Mouse (Mus musculus) mouse embryonic stem cell (cell line): ENCODE measurements around the gene Phb2.

Experiments used
- in situ Hi-C, 2 experiments: fragments of 300-500 bp; cut with MboI; formaldehyde crosslinking; loops; 1 replicate in 1 of 2; 3 replicates in 1 of 2; pipeline ENCODE4 v1.14.3; 2019 to 2020; ENCODE audit warnings: low sequenced_read_pairs in 2 of 2, low pct_unique_long_range_greater_than_20kb in 1 of 2, mixed read lengths in 1 of 2; ENCODE audit not compliant: unreplicated experiment in 1 of 2

Phb2 gene

GRCm38 (mm10) chr6:124716864-124717490, 4.8 kb downstream of the Phb2 start:
- in situ Hi-C loops, result no loop called here

DNA sequence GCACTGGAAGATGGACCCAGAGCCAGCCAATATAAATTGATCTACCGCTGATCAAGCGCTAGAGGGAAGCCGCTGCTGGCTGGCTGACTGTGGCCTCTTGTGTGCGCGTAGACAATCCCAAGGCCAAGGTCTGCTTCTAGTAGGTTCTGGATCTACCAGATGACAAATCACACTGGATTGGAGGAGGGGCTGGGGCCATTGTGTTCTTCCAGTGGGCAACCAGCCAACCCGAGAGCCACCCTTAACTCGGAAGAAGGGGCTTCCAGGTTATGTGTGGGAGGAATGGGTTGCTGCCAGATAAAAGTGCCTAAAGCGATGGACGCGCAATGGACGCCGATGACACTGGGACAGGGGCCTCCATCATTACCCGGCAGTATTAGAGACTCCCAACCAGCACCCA, 5.8 kb downstream of the Phb2 start:
- in situ Hi-C loops, result no loop called here

DNA sequence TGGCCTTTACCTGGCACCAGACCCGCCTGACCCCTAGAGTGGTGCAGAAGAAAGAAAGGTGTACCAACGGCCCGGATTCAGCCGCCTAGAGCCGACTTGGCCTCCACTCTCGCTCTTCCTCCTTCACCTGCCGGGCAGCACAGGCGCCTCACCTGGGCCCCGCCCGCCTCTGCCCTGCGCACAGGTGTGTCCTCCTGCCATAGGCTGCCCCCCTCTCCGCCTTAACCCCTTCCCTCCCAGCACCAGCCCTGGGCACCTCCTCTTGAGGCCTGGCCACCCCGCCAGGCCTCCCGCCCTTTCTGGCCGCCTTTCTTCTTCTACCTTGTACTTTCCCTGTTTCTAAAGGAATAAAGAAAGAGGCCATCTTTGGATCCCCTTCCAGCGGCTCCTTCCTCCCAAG, 6.6 kb downstream of the Phb2 start:
- in situ Hi-C loops, result no loop called here

DNA sequence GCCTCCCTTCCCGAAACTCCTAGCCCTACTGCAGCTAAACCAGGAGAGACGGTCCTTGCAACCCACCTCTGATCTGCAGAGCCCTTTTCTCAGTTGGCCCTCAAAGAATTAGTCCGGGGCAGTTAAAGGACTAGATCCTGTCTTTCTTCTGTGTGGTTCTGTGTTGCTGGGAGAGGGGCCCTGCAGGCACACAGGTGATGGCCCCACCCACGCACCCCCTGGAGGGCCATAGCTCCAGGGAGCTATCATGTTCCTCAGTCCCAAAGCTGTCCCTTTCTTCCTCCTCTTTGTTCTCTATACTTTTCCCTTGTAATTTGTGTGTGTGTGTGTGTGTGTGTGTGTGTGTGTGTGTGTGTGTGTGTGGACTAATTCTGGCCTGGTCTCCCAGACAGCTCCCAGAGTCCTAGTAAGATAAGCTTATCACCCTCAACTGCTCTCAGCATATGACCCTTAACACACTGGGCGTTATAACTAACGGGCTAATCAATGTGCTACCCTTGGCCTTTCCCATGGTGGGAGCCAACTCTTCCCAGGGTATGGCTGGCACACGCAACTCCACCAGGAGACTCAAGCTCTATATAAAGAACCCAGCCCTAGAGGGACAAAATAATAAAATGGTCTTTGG, 7.3 kb downstream of the Phb2 start:
- in situ Hi-C loops, result no loop called here

- in situ Hi-C loops, result no loop called here
Observed at GRCm38 (mm10) chr6:124720904-124721303, 8.8 kb downstream of the Phb2 start.

DNA sequence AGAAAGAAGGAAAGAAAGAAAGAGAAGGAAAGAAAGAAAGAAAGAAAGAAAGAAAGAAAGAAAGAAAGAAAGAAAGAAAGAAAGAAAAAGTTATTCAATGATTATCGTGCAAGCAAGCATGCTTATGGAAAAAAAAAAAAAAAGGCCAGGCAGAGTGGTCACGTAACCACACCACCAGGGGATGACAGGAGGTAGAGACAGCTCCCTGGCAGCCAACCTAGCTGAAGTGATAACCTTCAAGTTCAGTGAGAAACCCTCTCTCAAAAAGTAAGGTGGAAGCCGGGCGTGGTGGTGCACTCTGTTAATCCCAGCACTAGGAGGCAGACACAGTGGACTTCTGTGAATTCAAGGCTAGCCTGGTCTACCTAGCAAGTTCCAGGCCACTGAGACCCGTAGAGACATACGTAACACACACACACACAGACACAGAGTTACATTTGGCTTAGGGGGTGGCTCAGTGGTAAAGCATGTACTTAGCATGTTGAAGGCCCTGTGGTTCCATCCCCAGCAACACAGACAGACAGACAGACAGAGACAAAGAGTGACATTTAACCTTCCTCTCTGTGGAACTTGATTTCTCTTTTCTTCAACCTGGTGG, 10.8 kb downstream of the Phb2 start:
- in situ Hi-C loops, result no loop called here

DNA sequence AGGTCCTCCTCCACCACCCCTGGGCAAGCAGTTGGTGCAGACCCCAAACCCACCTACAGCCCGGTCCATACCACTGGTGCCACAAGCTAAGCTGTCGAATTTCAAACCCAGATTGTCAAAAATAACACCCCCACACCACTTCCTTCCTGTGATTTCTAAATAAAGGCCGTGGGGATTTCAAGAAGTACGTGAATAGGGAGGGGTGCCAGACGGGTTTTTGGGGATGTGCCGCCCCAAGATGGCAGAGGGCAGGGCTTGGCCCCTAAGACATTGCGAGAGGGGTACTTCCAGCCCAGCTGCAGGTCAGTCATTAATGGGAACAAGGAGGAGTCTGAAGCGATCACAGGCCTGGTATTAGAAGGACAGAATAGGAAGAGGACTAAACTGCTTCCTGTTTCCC, 11.4 kb downstream of the Phb2 start:
- in situ Hi-C loops, result no loop called here

DNA sequence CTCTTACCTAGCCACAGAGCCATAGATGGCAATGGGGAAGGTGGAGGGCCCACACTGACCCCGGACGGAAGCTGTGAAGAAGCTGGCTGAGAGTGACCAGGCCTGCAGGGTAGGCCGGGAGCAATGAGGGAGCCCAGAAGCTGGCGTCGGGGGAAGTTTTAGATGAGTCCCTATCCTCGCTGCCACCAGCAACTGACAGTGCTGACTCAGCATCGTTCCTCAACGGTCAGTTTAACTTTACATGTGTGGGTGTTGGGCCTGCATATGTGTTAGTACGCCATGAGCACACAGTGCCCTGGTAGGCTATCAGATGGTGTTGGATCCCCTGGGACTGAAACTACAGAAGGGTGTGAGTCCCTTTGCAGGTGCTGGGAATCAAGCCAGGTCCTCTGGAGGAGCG, 12.3 kb downstream of the Phb2 start:
- in situ Hi-C loops, result no loop called here

GRCm38 (mm10) chr6:124728621-124729020, 16.5 kb downstream of the Phb2 start:
- in situ Hi-C loops, result no loop called here

DNA sequence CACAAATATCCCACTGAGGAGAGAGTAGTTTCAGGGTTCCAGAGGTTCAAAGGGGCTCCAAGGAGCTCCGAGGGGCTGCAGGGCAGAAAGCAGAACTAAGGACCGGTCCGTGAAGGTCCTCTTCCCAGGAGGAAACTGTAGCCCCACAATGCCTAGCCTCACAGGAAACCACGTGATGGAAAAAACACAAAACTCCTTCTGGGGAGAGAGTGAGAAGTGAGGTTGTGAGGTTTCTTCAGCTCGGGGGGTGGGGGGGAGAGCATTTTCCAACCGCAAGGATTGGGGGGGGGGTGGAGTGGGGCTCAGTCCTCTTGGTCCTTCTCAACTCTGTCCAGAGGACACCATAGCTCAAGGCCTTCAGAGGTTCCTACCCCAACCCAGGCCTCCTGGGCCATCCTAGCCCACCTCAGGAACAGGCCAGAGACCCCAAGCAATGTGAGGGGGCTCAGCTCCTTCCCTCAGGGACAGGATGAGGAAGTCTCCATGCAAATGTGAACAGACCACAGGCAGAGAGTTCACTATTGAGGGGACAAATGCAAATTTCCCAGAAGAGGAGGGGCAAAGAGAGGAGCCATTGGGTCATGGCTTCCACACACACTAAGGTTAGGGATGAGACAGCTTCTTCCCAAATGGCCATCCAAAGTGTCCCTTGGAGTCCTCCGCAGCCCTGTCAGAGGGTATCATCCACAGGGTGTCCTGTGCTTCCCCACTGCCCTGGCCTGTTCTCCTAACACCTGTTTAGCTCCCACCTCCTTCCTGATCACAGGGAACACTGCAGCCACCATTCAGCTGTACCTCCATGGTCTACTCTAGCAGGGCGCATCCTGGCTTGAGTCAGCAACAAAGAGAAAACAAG, 17.9 kb downstream of the Phb2 start:
- in situ Hi-C loops, result no loop called here

DNA sequence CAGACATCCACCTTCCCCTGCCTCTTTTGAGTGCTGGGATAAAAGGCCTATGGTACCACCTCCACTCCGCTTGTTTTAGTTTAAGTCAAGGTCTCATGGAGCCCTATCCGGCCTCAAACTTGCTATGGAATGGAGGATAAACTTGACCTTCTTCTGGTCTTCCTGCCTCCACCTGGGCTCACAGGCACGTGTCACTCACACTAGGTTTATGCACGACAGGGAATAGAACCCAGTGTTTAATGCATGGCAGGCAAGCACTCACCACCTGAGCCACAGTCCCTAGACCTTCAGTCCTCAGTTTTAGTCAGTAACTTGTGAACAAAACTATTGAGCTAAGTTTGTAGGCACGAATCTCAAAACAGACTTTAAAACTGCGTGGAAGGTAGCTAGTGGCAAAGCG, 18.9 kb downstream of the Phb2 start:
- in situ Hi-C loops, result no loop called here

GRCm38 (mm10) chr6:124732476-124733370, 20.6 kb downstream of the Phb2 start:
- in situ Hi-C loops, result no loop called here

GRCm38 (mm10) chr6:124734417-124734816, 22.3 kb downstream of the Phb2 start:
- in situ Hi-C loops, result no loop called here

- in situ Hi-C loops, result no loop called here
Observed at GRCm38 (mm10) chr6:124737040-124737439, 24.9 kb downstream of the Phb2 start.

GRCm38 (mm10) chr6:124738511-124739023, 26.4 kb downstream of the Phb2 start, which contains the start of gene Ptpn6:
Gene Ptpn6 (minus strand): TSS chr6:124738714.
- in situ Hi-C loops, result no loop called here

DNA sequence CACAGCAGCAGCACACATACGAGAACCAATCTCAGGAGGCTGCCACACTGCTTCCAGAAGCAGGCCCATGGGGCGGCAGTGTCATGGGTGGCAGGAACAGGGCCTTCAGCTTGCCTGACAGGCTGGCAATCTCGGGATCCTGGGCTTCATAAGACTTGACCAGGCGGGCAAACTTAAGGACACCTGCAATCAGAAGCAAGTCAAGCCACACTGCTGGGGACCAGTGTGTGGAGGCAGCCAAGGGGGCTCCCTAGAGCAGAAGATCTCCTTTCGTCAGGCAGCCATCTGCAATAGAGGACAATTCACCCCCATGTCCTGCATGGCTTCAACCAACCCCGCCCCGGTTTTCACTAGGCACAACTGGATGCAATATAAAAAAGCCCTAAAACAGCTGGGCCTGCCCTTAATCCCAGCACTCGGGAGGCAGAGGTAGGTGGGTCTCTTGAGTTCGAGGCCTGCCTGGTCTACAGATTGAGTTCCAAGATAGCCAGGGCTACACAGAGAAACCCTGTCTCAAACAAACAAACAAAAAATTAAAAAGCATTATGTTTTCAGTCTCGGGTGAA, 27.2 kb downstream of the Phb2 start:
- in situ Hi-C loops, result no loop called here

DNA sequence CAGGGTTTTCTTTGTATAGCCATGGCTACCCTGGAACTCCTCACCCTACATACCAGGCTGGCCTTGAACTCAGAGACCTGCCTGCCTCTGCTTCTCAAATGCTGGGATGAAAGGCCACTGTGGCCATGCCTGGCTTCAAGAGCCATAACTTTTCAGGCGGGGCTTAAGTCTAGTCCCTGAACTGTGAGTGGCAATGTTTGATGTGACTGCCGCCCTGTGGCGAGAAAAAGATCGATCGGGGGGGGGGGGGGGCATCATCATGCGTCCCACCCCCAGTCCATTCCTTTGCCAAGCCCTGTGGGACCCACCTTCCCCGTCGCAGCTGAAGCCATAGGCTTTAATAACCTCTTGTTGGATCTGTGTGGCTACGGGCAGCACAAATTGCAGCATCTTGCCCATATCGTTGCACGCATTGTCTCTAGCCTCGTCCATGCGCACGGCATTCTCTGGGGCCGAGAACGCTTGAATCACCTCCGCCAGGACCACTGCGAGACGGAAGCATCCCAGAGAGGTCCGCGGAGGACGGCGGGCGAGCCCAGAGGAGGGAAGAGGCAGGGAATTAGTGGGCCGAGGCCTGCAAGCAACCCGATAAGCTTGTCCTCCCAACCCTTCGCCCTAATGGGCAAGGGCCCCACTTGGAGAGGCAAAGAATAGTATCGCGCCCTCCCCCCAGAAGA, 28.2 kb downstream of the Phb2 start:
- in situ Hi-C loops, result no loop called here
